Mouse (Mus musculus) embryonic fibroblast, embryonic 13.5 days (primary cell): ENCODE data around the gene Tbx6. TPM values are rescaled to one million over a fixed set of nuclear protein-coding genes. Genes with fewer than 3 reads are reported as not detected.
A peak's percentile ranks its signal among the peaks of the same experiment; 100 is the strongest.
"Not testable (repeated sequence)": the region's sequence is repeated elsewhere in the genome, so short reads cannot be mapped to it uniquely, and the experiment has no call there.

Experiments
- H3K27ac ChIP-seq: 2 replicates; pipeline ENCODE4 v1.5.1; 2012; ENCODE audit warnings: low read length, control low read depth, inconsistent platforms; ENCODE audit not compliant: insufficient read depth
- H3K4me1 ChIP-seq: 2 replicates; pipeline ENCODE4 v1.6.1; 2011; ENCODE audit warnings: low read length; ENCODE audit not compliant: control insufficient read depth, insufficient read depth
- H3K4me3 ChIP-seq: 2 replicates; pipeline ENCODE4 v1.5.1; 2011; ENCODE audit warnings: mild to moderate bottlenecking, control low read depth, low read length; ENCODE audit not compliant: insufficient read depth
- CTCF ChIP-seq: IDR thresholded peaks from 2 replicates; pipeline ENCODE4 v1.5.1; 2011; ENCODE audit warnings: mild to moderate bottlenecking, control low read depth, low read length, moderate library complexity, borderline replicate concordance; ENCODE audit not compliant: insufficient read depth
- POLR2A ChIP-seq: IDR thresholded peaks from 2 replicates; pipeline ENCODE4 v1.6.1; 2011; ENCODE audit warnings: low read depth, mild to moderate bottlenecking, control low read depth, low read length, moderate library complexity
- polyA plus RNA-seq: library from polyadenylated mRNA; stranded (reverse); fragments of >200 nt; gene quantifications from 2 replicates; pipeline ENCODE4 v1.2.4, GENCODE M21; 2011; ENCODE audit warnings: low read depth; ENCODE audit not compliant: missing spikeins, insufficient read length

Tbx6 gene
- polyA plus RNA-seq, 1 experiment: 0.49 TPM

GRCm38 (mm10) chr7:126778147-126778546 lies 3.1 kb upstream of the Tbx6 start:
- no peak overlapping the region for H3K4me3 ChIP-seq

GRCm38 (mm10) chr7:126779101-126779500 lies 2.2 kb upstream of the Tbx6 start:
- H3K4me3 ChIP-seq, H3K27ac ChIP-seq, H3K4me1 ChIP-seq: not testable (repeated sequence)

More at GRCm38 (mm10) chr7:126778147-126778546, 3.1 kb upstream of the Tbx6 start:
- TF ChIP-seq CTCF (no peak), POLR2A (no peak)
- H3K4me1 ChIP-seq: peaks cover 6% of the 10 kb centered on the region; the same call in 1 of the 2 replicates
- no peak overlapping the region for H3K27ac ChIP-seq

- Histone ChIP-seq H3K4me1 (peaks cover 6% of the 10 kb centered on the region; the same call in 1 of the 2 replicates), H3K4me3 (peak overlapping the region; percentile 12; the same call in 1 of the 2 replicates), H3K27ac (no peak overlapping the region)
- TF ChIP-seq CTCF: peak; percentile 67
- TF ChIP-seq POLR2A: no peak; the same call in 1 of the 2 replicates
Observed at GRCm38 (mm10) chr7:126779983-126780970, 1.0 kb upstream of the Tbx6 start.

GRCm38 (mm10) chr7:126781661-126782370 lies 533 bp downstream of the Tbx6 start:
- no peak for TF ChIP-seq CTCF
- Histone ChIP-seq H3K27ac (no peak overlapping the region), H3K4me3 (no peak overlapping the region), H3K4me1 (no peaks in the 10 kb centered on the region)

- Histone ChIP-seq H3K27ac (no peak overlapping the region), H3K4me3 (no peak overlapping the region), H3K4me1 (no peaks in the 10 kb centered on the region)
- no peak for TF ChIP-seq CTCF
Observed at GRCm38 (mm10) chr7:126782693-126783092, 1.4 kb downstream of the Tbx6 start.

- H3K4me3 ChIP-seq: no peak overlapping the region
- TF ChIP-seq POLR2A (no peak), CTCF (no peak)
- no peaks in the 10 kb centered on the region for H3K4me1 ChIP-seq
- no peak overlapping the region for H3K27ac ChIP-seq
Observed at GRCm38 (mm10) chr7:126784469-126784868, 3.2 kb downstream of the Tbx6 start.

- no peak overlapping the region for H3K4me3 ChIP-seq
- no peak for TF ChIP-seq POLR2A
- H3K27ac ChIP-seq: no peak overlapping the region
- no peaks in the 10 kb centered on the region for H3K4me1 ChIP-seq
Observed at GRCm38 (mm10) chr7:126785056-126785455, 3.8 kb downstream of the Tbx6 start.

- Histone ChIP-seq H3K27ac (no peak overlapping the region), H3K4me3 (no peak overlapping the region), H3K4me1 (no peaks in the 10 kb centered on the region)
- TF ChIP-seq CTCF (no peak), POLR2A (no peak)
Observed at GRCm38 (mm10) chr7:126786142-126786541, 4.9 kb downstream of the Tbx6 start.

GRCm38 (mm10) chr7:126789141-126789540 lies 7.9 kb downstream of the Tbx6 start:
- TF ChIP-seq POLR2A (no peak), CTCF (no peak)
- H3K27ac ChIP-seq: no peak overlapping the region
- no peak overlapping the region for H3K4me3 ChIP-seq
- peaks cover 2% of the 10 kb centered on the region; the same call in 1 of the 2 replicates for H3K4me1 ChIP-seq

- peak within 1 kb of the TSS; percentile 97 for H3K4me3 ChIP-seq
- TF ChIP-seq POLR2A: peak; percentile 84
- no peak for TF ChIP-seq CTCF
- H3K4me1 ChIP-seq: peaks cover 2% of the 10 kb centered on the region
- H3K27ac ChIP-seq: peak within 1 kb of the TSS; percentile 84
Observed at GRCm38 (mm10) chr7:126791851-126792720, 10.8 kb downstream of the Tbx6 start, which contains the start of gene Ppp4c. Ppp4c (minus strand) TSS chr7:126792496.
